Mouse (Mus musculus) urinary bladder, postnatal 4 days (tissue): ENCODE measurements at regions not wholly inside any gene's neighbourhood (a gene's known extent, or its start where the extent isn't known, plus 50 kb on each side); places are given as distances from the start of the nearest gene placed in this dataset.
"Not testable (repeated sequence)": the region's sequence is repeated elsewhere in the genome, so short reads cannot be mapped to it uniquely, and the experiment has no call there.

ENCODE experiments used
- DNase-seq, 2 experiments: peaks; one replicate each; pipeline ENCODE4 v3.0.0; 2021 to 2022; ENCODE audit warnings: low spot score in 2 of 2

DNA sequence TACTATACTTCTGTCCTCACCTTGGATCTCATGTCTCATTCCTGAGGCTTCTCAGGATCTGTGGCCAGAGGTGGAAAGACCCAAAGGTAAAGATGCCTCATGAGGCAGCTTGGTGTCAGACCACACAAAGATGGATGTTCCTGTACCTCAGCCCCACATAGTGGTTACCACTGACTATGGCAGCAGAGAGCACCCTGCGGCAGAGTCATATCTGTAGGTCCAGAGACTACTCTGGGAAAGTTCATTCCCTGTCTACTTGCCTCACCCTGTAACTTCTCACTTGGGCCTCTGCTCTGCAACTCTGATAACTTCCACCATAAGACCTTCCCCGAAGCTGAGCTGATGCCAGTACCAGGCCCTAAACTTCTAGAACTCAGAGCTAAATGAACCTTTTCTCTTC lies 91.9 kb upstream of the Klf13 start:
- no peak for DNase-seq

DNA sequence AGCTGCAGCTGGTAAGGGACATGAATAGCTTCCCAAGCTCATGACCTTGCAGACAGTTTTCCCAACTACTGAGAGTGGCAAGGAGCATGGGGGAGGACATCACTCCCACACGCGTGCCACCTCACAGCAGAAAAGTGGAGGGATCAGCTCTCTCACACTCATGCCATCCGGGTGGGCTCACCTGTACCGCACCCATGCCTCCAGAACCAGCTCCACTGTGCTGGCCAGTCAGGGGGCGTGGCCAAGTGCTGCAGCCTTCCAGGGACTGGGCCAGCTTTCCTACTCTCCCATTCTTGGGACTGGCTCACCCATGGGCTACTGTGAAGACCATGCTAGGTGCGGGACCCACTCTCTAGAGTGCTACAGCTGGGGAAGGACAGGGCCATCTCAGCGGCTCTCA lies 88.4 kb upstream of the Klf13 start:
- no peak for DNase-seq

DNA sequence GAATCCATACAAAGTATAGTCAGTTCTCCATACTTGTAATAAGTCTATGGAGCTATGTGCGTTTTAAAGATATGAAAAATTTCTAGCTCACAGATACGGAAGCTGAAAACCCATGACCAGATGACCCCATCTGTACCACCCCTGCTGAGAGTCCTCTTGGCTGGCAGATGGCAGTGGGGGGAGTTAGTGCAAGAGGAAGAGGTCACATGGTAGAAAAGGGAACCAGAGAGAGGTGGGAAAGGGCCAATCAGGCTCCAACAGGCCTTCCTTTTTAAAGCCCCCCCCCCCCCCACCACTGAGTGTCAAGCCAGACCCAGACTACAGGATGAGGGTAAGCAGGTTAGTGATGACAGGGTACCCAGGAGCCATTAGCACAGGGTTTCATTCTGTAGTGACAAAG lies 86.4 kb upstream of the Klf13 start:
- no peak for DNase-seq

DNA sequence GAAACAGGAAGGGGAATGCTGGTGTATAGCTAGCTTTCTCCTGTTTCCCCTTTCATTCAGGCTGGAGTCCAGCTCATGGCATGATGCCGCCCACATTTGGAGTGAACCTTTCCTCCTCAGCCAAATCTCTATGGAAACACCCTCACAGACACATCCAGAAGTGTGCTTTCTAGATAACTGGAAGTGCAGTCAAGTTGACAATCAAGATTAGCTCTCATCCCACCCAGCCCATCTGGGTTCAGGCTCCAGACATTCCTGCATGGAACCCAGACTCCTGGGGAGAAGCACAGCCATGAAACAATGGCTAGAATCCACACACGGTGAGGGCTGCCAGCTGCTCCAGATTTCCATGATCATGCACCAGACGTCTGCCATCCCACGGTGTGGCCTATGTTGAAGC lies 85.5 kb upstream of the Klf13 start:
- DNase-seq, result no peak

DNA sequence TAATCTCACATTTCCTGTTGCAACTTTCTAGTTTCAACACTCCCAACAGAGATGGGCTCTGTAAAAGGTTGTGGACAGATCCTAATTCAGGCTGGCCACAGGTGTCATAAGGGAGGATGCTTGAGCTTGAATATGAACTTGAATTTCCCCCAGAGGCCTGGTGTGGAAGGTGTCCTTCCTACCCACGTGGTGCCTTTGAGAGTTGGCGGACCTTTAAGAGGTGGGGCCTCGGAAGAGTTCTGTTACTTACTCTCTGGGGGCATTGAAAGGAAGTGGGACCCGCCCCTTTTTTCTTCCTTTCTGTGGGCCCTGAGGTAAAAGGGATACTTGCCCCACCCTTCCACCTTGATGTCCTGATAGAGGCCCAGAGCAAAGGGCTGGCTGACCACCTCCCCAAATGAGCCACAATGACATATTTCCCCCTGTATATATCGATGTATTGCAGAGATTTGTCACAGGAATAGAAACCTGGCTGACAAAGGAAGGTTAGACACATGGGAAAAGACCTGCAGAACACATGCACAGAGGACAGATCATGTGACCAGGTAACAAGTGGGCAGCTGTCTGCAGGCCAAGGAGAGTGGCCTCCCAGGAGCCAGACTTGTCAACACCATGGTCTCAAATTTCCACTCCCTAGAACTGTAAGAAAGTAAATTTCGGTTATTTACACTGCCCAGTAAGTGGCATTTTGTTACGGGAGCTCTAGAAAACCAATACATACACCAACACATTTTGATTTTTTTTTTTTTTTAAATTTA lies 84.2 kb upstream of the Klf13 start:
- DNase-seq, result no peak

DNA sequence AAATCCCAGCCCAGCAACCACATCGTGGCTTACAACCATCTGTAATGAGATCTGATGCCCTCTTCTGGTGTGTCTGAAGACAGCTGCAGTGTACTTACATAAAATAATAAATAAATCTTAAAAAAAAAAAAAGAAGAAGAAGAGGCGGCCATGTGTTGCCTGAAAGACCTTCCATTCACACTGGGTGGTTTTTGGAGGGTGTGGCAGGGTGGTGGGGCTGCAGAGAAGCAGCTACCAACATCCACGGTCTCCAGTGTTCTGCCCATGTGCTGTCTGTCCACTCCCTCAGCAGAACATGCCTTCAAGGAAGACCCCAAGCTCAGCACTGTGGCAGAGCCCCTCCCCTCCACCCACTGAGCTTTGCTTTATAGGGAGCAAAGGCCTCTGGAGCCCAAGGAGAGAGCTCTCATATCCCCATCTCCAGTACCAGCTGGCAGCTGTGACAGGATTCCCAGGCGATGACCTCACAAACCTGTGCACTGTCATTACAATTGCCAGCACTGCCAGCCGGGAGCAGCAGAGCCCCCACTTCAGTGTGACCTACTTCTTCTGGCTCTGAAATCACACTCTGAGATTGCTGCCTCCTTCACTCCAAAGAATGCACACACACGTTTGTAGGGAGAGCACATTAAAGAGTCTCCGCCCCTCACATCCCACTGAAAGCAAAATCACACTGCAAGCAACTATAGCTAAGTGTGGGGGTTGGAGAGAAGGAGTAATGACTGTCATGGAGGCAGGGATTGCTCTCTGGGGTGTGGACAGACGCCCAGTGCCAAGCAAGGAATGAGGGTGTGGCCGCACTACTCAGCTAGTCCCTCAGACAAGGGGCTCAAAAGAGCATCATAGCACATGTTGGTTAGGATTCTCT lies 82.8 kb upstream of the Klf13 start:
- no peak for DNase-seq

DNA sequence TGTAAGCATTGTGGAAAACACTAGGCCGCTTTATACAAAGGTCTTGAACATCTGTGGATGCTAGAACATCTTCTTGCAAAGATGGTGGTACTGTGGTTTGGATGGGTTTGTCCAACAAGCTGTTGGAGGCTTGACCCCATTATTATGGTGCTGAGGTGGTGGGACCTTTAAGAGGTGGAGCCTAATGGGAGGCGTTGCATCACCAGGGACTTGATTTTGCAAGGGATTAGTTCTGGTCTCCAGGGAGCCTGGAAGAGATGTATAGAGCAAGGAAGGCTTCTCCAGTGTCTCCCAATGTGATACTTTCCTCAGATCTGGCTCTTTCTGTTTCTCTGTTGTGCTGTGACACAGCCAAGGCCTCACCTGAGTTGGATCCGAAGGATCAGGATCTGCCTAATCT lies 79.4 kb upstream of the Klf13 start:
- no peak for DNase-seq

DNA sequence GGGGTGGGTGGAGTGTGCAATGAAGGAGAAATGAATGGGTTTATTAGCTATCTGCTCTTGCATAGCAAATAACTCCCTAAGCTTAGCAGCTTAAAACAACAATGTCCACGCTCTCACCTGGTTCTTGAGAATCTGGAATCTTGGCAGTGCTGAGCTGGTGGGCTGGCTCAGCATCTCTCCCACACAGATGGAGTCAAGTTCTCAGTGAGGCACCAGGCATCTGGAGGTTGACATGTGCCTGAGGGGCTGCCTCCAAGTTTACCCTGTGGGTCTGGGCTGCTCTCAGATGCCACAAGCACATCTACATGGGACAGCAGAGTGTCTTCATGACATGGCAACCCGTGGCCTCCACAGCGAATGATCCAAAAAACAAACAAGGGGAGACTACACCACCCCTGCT lies 78.2 kb upstream of the Klf13 start:
- no peak for DNase-seq

DNA sequence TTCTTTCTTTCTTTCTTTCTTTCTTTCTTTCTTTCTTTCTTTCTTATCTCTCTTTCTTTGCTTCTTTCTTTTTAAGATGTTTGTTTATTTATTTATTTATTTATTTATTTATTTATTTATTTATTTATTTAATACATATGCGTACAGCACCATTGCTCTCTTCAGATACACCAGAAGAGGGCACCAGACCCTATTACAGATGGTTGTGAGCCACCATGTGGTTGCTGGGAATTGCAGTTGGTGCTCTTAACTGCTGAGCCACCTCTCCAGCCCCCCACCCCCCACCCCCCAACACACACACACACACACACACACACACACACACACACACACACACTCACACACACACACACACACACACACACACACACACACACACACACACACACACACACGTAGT lies 76.4 kb upstream of the Klf13 start:
- DNase-seq, result not testable (repeated sequence)

DNA sequence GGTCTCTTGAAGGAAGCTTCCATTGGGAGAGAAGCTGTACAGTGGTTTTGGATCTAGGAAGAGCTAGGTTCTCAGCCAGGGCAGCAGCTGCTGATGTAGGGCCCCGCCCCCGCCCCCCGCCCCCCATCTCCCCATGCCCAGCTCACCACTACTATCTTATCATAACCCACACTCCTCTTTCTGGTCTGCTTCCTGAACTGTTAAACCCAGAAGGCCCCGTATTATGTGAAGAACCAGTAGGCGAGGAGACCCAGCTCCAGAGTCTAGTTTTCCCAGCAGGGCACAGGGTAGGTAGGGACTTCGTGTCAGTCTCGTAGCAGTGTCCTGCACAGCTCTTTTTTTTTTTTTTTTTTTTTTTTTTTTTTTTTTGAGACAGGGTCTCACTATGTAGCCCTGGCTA lies 75.5 kb upstream of the Klf13 start:
- no peak for DNase-seq

DNA sequence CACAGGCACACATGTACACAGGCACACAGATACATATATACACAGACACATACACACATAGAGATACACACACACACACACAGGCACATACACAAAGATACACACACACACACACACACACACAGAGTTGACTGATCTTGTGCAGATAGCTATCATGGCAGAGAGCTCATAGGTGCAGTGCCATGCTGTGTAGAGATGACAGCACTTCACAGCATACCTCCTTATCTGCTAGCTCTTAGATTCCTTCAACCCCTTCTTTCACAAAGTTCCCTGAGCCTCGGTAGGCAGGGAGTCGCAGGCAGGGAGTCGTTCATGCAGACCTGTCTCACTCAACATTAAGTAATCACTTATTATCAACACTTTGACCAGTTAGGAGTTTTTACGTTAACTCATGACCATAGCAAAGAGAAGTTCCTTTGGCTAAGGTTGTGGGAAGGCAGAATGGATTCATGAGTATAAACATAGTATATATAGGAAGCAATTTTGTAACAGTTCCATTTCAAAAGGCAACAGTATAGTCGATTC lies 74.4 kb upstream of the Klf13 start:
- no peak for DNase-seq

DNA sequence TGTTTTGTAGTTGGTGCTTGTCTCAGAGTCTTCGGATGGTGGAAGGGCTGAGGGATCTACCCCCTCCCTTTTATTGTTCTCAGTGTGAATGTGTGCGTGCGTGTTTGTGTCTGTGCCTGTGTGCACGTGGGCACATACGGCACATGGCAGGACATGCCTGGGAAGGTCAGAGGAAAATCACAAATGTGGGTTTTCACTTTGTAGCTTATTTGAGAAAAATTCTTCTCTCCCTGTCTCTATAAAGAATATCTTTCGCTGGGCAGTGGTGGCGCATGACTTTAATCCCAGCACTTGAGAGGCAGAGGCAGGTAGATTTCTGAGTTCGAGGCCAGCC lies 73.5 kb upstream of the Klf13 start:
- DNase-seq, result no peak

DNA sequence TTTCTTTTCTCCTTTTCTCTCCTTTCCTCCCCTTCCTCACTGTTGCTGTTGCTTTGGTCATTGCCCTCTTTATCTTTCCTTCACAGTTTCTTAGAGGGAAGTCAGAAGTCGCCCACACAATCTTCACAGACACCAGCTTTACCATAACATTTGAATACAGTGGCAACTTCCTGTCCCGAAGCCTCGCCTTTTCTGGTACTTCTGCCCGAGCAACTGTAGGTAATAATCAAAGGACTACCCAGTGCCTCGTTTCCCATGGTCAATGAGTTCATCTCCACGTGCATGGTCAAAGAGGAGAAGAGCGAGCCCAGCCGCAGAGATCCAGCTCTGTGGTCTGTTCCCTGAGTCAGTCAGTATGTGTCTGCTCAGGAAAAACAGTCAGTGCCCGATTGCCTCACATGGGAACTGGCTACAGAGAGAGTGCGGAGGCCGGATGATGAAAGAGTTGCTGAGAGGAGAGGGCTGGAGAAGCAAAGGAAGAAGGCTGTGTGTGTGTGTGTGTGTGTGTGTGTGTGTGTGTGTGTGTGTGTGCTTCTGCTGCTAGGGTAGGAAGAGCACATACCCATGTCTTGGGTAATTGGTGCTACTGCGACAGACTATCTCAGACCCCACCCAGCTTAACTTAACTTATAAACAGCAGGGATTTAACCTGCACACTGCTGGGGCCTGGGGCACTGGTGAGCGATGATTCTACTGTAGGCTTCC lies 73.0 kb upstream of the Klf13 start:
- no peak for DNase-seq

DNA sequence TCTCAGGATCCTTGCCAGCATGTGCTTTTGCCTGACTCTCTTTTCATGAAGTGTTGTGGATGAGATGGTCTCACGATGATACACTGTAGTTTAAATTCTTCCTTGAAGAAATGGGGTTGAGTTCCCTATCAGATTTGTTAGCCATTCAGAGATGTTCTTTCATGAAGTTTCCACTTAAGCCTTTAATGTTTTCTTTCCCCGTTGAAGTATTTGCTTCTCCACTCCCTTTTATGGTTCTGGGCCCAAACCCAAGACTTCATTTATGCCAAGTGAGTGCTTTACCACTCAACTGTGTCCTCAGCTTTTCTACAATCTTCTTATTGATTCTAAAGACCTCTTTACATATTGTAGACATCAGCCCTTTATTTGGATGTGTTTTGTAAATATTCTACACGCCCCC lies 71.9 kb upstream of the Klf13 start:
- no peak for DNase-seq

DNA sequence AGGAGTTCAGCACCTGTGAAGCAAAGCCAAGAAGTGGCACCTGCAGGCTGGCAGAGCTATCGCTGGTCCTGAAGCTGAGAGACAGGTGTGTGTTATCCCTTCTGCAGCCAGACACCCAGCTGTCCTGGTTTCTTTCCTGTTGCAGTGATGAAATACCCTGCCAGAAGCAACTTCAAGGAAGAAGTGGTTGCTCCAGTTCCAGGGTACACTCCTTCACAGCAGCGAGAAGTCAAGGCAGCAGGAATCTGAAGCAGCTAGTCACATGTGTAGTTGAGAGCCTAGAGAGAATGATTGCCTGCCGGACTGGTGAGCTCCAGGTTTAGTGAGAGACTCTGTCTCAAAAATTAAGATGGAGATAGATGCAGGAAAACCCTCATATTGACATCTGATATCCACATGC lies 69.1 kb upstream of the Klf13 start:
- no peak for DNase-seq

DNA sequence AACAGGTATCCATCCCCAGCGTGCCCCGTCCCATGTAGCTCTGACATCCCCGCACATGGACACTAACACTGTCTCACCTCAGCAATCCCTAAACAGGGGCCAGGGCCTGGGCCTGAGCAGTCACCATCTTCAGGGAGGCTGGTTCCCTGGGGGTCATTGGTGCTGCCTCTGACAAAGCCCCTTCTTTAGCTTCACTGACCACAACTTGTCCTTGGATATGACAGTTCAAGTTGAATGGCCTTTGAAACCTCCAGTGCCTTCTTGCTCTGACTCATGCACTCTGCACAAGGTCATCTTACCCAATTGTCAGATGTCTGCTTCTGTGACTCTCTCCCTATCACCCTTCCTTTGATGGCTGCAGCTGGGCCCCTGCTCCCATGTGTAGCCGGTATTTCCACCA lies 68.2 kb upstream of the Klf13 start:
- DNase-seq, result no peak

DNA sequence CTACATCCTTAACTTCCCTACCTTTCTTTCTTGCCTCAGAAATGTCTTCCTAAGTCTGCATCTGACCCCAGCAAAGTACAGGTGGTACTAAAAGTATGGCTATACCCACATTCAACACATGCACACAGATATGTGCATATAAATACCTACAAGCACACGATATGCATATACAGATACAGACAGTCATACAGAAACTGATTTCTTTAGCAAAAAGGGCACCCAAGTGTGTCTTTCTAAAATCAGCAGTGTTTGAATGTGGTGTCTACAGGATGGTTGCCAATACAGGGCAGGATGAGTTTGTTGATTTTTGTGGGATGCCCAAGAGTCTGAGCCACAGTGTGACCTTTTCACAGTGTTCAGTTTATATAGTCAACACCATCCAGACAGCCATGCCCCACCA lies 67.0 kb upstream of the Klf13 start:
- no peak for DNase-seq

DNA sequence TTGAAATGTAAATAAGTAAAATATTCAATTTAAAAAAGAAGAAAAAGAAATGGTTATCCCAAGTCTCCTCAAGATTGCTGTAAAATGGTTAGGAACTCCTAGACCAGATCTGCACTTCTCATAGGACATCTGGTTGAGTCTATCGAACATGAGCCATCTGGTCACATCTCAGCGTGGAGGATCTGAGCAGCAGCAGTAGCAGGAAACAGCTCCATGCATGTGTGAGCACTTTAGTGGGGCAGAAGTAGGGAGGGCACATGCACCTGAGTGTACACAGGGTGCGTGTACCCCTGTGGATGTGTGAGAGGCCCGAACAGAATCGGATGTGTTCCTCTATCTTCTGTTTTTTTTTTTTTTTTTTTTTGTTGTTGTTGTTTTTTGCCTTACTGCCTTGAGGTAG lies 65.2 kb upstream of the Klf13 start:
- DNase-seq, result no peak

DNA sequence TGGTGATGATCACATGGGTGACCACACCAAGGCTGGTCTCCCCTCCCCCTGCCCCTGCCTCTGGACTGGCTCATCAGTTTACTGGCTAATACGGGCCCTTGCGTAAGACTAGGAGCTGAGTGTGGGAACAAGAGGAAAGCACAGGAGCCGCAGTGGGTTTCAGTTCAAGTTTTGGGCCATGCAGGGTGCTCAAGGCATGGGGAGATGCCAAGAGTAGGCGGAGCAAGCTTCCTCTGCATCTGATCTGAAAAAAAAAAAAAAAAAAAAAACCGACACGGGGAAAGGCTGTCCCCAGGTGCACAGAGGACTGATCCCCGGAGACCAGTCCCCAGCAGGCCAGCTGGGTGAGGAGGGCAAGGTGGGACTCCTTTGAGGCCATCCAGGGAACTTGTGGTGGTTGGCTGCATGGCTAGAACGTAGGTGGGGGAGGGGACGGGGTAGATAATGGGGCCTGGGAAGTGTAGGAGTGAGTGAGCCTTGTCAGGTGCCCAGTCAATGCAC lies 62.9 kb upstream of the Klf13 start:
- no peak for DNase-seq

DNA sequence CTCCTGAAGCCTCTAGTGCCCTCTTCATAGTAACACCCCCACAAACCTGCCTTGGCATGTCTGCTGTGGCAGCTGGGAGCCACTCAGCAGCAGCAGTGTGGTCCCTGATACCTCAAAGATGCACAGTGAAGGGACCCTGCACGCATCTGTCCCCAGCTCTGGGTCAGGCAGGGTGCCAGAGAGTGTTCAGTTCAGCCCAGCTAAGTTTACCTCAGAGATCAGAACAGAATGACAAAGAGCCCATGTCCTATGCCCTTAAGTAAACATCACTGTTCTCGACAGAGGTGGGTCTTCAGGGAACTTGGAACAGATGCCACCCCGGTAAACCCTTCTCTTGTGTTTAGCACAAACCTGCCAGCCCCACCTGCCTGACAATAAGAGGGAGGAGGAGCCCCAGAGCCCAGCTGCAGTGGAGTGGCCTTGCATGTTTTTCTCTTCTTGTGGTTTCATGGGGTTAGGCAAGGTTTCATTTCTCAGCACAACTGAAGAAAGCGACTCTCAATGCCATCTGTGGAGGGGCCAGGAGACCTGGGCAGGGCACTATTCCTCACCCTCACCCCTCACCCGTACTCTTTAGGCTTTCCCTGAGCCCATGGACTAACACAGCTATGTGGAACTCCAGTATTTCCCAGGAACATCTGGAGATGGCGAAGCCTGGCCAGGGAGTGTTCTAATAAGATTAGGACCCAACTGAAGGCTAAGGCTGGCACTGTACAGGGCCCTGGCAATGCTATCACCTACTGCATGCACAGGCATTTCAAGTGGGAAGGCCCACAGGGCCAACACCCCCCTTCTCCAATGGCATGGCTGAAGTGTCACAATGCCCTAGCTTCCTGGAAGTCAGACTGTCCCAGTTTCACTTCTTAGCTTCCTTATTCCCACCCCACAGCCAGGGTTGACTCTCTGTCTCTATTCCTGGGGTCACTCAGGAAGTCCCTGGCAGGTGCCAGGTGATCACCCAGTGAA lies 60.6 kb upstream of the Klf13 start:
- DNase-seq, result no peak

DNA sequence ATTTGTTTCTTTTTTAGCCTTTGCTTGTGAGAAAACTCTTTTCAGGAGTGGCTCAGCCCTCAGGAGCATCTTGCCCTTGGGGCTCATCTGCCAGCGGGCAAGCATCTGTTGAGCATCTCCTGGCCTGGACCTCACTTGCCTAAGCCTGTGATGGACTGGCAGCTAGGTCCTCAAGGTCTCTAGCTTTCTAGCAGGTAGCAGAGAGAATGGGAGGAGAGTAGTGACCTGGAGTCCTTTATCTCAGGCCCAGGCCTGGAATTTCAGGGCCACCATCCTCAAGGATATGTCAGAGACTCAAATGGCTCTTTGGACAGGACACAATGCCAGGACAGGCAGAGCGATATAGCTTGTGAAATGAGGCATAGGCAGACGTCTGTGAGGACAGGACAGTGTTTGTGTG lies 59.3 kb upstream of the Klf13 start:
- no peak for DNase-seq
